Mouse (Mus musculus) heart, embryonic 14.5 days (tissue): ENCODE measurements at regions not wholly inside any gene's neighbourhood (a gene's known extent, or its start where the extent isn't known, plus 50 kb on each side); places are given as distances from the start of the nearest gene placed in this dataset. TPM values are rescaled to one million over a fixed set of nuclear protein-coding genes. Genes with fewer than 3 reads are reported as not detected.
"Not testable (repeated sequence)": the region's sequence is repeated elsewhere in the genome, so short reads cannot be mapped to it uniquely, and the experiment has no call there.

Experiments
- ATAC-seq: fragments of 200-750 bp; cut with Nextera tagmentation; 2 replicates; pipeline ENCODE4 v1.8.0; 2017; ENCODE audit warnings: low read depth, moderate TSS enrichment; ENCODE audit not compliant: insufficient number of reproducible peaks, insufficient read depth, low FRiP score
- H3K27ac ChIP-seq, 2 experiments: fragments of 200-500 bp in 1 of 2; fragments of 300-500 bp in 1 of 2; sonication (generic) in 1 of 2; replicated peaks in 1 of 2; 2 replicates each; pipeline ENCODE4 v1.5.1; 2012 to 2014; ENCODE audit warnings: low read depth in 2 of 2, low read length in 2 of 2, control low read depth in 1 of 2, mild to moderate bottlenecking in 1 of 2, mixed read lengths in 1 of 2; ENCODE audit not compliant: control insufficient read depth in 1 of 2, insufficient read depth in 1 of 2
- H3K27me3 ChIP-seq: fragments of 300-500 bp; sonication (generic); 2 replicates; pipeline ENCODE4 v1.6.1; 2014; ENCODE audit warnings: mild to moderate bottlenecking, low read length, control low read depth; ENCODE audit not compliant: control insufficient read depth, insufficient read depth
- H3K36me3 ChIP-seq: fragments of 300-500 bp; sonication (generic); 2 replicates; pipeline ENCODE4 v1.6.1; 2014; ENCODE audit warnings: mild to moderate bottlenecking, control low read depth, low read length, mixed read lengths; ENCODE audit not compliant: control insufficient read depth, insufficient read depth
- H3K4me1 ChIP-seq, 2 experiments: fragments of 200-500 bp in 1 of 2; fragments of 300-500 bp in 1 of 2; sonication (generic) in 1 of 2; 2 replicates each; pipeline ENCODE4 v1.6.1; 2012 to 2014; ENCODE audit warnings: low read length in 2 of 2, control low read depth in 1 of 2, mixed read lengths in 1 of 2; ENCODE audit not compliant: control insufficient read depth in 2 of 2, insufficient read depth in 2 of 2
- H3K4me2 ChIP-seq: fragments of 300-500 bp; sonication (generic); 2 replicates; pipeline ENCODE4 v1.6.1; 2014; ENCODE audit warnings: mild to moderate bottlenecking, low read length
- H3K4me3 ChIP-seq, 2 experiments: fragments of 200-500 bp in 1 of 2; fragments of 300-500 bp in 1 of 2; sonication (generic) in 1 of 2; 2 replicates each; pipeline ENCODE4 v1.5.1; 2012 to 2014; ENCODE audit warnings: low read length in 2 of 2, mild to moderate bottlenecking in 2 of 2, control low read depth in 1 of 2, low read depth in 1 of 2, moderate library complexity in 1 of 2; ENCODE audit not compliant: control insufficient read depth in 1 of 2, insufficient read depth in 1 of 2
- H3K9ac ChIP-seq: fragments of 300-500 bp; sonication (generic); 2 replicates; pipeline ENCODE4 v1.6.1; 2014; ENCODE audit warnings: mild to moderate bottlenecking, low read length
- H3K9me3 ChIP-seq: fragments of 300-500 bp; sonication (generic); 2 replicates; pipeline ENCODE4 v1.6.1; 2016; ENCODE audit warnings: low read length, control low read depth; ENCODE audit not compliant: control insufficient read depth
- WGBS: fragments of 180-500 bp; shearing (Covaris S2); extraction: QIAGEN DNeasy Blood & Tissue Kit; methylation state at CpG from one replicate; pipeline ENCODE4 v1.1.7; 2014; 5-methylcytosine and 5-hydroxymethylcytosine counted together
- microRNA-seq: library from miRNA; unstranded; fragments of <30 nt; microRNA quantifications from one replicate; pipeline ENCODE4, GENCODE M21; 2016

DNA sequence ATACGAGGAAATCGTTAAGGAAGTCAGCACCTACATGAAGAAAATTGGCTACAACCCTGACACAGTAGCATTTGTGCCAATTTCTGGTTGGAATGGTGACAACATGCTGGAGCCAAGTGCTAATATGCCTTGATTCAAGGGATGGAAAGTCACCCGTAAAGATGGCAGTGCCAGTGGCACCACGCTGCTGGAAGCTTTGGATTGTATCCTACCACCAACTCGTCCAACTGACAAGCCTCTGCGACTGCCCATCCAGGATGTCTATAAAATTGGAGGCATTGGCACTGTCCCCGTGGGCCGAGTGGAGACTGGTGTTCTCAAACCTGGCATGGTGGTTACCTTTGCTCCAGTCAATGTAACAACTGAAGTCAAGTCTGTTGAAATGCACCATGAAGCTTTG is 89.7 kb upstream of the Pcsk5 start:
- not testable (repeated sequence) for H3K4me3 ChIP-seq, H3K4me1 ChIP-seq, H3K4me2 ChIP-seq, H3K27ac ChIP-seq, ATAC-seq, H3K9me3 ChIP-seq, H3K9ac ChIP-seq, H3K27me3 ChIP-seq, H3K36me3 ChIP-seq
- 85% methylated on average over 8 of the region's 8 CpGs for WGBS

DNA sequence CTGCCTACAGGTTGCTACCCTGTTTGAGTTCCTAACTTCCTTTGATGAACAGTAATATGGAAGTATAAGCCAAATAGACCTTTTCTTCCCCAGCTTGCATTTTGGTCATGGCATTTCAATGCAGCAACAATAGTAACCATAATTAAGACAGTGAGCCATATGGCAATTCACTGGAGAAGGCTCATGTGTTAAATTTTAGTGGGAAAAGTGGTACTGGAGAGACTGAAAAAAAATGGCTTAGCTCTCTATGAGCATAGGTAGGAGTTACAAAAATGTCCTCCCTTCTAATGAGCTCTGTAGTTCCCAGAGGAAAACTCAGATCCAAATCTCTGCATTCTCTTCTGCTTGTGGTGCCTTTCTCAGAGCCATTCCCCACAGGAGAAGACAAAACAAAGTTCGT is 70.1 kb upstream of the Pcsk5 start:
- H3K27me3 ChIP-seq, result no peaks in the 10 kb centered on the region
- no peaks in the 10 kb centered on the region for H3K4me1 ChIP-seq
- 72% methylated on average over 1 of the region's 1 CpGs for WGBS
- no peak overlapping the region for H3K27ac ChIP-seq
- H3K4me2 ChIP-seq, result no peak overlapping the region
- no peak overlapping the region for H3K4me3 ChIP-seq
- no peaks in the 10 kb centered on the region for H3K36me3 ChIP-seq
- peaks cover 9% of the 10 kb centered on the region for H3K9me3 ChIP-seq
- no peak overlapping the region for H3K9ac ChIP-seq
- no peak for ATAC-seq

DNA sequence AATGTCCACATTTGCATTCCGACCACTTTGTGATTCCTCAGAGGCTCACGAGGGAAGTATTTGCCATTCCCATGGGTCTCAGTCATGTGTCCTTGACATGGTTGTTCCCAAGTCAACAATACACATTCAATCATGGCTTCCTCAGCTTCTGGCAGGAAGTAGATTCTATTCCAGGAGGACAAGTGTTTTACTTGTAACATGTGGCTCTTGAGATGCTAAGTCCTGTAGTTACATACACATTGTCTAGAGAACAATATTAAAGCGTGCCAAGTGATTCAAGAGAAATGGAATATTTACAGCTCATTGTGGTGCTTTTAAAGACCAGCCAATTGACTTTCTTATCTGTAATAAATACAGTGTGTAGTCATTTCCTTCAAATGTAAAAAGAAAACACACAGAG is 66.7 kb upstream of the Pcsk5 start:
- Histone ChIP-seq H3K9me3 (peaks cover 3% of the 10 kb centered on the region), H3K9ac (no peak overlapping the region), H3K4me1 (no peaks in the 10 kb centered on the region), H3K4me3 (no peak overlapping the region), H3K36me3 (no peaks in the 10 kb centered on the region), H3K27ac (no peak overlapping the region), H3K4me2 (no peak overlapping the region), H3K27me3 (no peaks in the 10 kb centered on the region)
- WGBS, result 70% methylated on average over 3 of the region's 3 CpGs
- no peak for ATAC-seq

DNA sequence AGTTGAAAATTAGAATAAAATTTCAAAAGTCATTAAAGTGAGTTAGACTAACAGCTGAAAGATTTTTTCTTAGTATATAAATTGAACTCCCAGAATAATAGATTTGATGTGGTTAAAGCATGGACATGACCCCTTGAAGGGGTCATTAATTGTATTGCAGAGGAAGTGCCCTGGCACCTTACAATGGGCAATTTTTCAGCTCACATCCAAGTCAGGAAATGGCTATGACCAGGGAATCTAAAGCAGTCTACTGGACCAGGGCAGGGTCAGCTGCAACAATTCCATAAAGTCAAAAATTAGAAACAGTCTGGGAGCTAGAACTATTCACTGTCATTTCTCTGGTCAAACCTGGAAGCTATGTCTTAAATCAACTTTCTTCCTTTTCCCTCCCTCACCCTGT is 55.2 kb upstream of the Pcsk5 start:
- Histone ChIP-seq H3K4me2 (no peak overlapping the region), H3K27me3 (no peaks in the 10 kb centered on the region), H3K9me3 (no peaks in the 10 kb centered on the region), H3K27ac (no peak overlapping the region), H3K4me3 (no peak overlapping the region), H3K4me1 (no peaks in the 10 kb centered on the region), H3K9ac (no peak overlapping the region), H3K36me3 (no peaks in the 10 kb centered on the region)
- no peak for ATAC-seq

Small RNA genes lying in the stretch of these regions (microRNA-seq; reads per million reads assigned to microRNA genes)
- not detected for gene Gm23061
